Mouse (Mus musculus): Measurements from ENCODE around the gene Hinfp. TPM values are rescaled to one million over a fixed set of nuclear protein-coding genes. Genes with fewer than 3 reads are reported as not detected.
A peak's percentile ranks its signal among the peaks of the same experiment; 100 is the strongest.
"Not testable (repeated sequence)": the region's sequence is repeated elsewhere in the genome, so short reads cannot be mapped to it uniquely, and the experiment has no call there.

Hinfp gene
- polyA plus RNA-seq, 1 experiment from 2014 or later, result 10.0 TPM

DNA sequence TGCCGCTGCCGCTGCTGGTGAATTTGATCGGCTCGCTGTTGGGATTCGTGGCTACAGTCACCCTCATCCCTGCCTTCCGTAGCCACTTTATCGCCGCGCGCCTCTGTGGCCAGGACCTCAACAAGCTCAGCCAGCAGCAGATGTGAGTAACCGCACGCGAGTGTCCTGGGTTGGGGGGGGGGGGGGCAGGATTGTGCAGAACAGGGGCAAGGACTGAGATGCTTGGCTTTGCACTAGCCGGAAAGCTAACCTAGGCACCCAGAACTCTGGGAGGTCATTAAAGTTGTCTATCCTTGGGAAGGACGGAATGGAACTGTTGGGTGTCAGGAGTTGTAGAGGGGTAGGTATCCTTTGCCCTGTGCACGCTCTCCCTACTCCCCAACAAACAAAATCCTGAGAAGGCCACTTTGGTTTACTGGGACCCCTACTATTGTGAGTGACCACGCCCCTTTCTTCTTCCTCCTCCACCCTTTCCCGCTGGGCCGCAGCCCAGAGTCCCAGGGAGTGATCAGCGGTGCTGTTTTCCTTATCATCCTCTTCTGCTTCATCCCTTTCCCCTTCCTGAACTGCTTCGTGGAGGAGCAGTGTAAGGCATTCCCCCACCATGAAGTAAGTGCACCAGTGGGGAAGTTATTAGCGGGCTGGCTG is 21.7 kb upstream of the Hinfp start:
- peak; percentile 48 for DNase-seq (ENCODE audit: low spot score)
- WGBS, result under 1% methylated on average over 22 of the region's 22 CpGs
- Histone ChIP-seq H3K27me3 (replicated peaks; ENCODE audit: insufficient read depth, low read length) (no peaks in the 10 kb centered on the region), H3K4me2 (replicated peaks; ENCODE audit: low read depth, low read length) (peak overlapping the region; percentile 83), H3K9ac (replicated peaks; ENCODE audit: low read depth) (peak overlapping the region; percentile 73), H3K36me3 (ENCODE audit: insufficient read depth, low read length) (no peaks in the 10 kb centered on the region; the same call in 1 of the 2 replicates), H3K9me3 (ENCODE audit: low read length) (no peaks in the 10 kb centered on the region), H3K27ac (ENCODE audit: low read length) (peak overlapping the region; percentile 91), H3K4me1 (ENCODE audit: insufficient read depth, low read depth, low read length) (no peaks in the 10 kb centered on the region), H3K4me3 (ENCODE audit: low read depth, low read length) (peak overlapping the region; percentile 69)
- peak; percentile 20 for ATAC-seq
- TF ChIP-seq EP300 (IDR thresholded peaks at IDR 0.05), result no peak; the same call in 1 of the 2 replicates
- TF ChIP-seq CTCF (IDR thresholded peaks at IDR 0.05), result no peak

DNA sequence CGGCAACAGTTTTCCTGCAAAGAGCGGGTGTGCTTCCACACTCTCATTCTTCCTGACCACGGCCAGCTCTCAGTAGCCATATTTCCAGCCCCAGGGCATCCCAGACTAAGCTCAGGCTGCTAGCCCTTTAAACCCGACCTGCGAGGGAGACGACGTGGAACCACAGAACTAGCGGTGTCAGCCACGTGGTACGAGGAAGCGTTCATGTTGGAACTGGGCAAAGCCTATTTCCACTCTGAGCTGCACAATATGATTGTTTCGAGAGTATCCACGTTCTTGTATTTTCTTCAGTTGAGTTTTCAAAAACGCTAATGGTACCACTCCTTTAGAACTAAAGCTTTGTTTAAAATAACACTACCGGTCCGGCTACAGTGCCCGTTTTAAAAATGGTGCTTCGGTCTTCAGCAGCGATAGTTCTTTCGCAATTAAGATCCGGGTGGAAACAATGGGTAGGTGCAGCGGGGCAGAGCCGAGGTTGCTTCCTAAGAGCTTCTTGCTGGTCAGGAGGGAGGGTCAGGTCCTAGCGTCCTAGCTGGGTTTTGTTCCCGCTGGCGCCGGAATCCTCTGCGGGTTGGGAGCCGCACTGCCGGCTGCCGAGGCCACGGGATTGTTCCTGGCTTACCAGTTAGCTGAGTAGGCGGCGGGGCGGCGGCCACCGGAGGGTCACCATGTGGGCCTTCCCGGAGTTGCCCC is 21.0 kb upstream of the Hinfp start:
- H3K27ac ChIP-seq (ENCODE audit: low read length), result peak overlapping the region; percentile 91
- DNase-seq (ENCODE audit: low spot score) (peak; percentile 95), ATAC-seq (peak; percentile 95)
- H3K4me2 ChIP-seq (replicated peaks; ENCODE audit: low read depth, low read length), result peak overlapping the region; percentile 83
- peak overlapping the region; percentile 73 for H3K9ac ChIP-seq (replicated peaks; ENCODE audit: low read depth)
- no peaks in the 10 kb centered on the region for H3K4me1 ChIP-seq (ENCODE audit: insufficient read depth, low read depth, low read length)
- H3K9me3 ChIP-seq (ENCODE audit: low read length), result no peaks in the 10 kb centered on the region
- WGBS, result under 1% methylated on average over 38 of the region's 38 CpGs
- peak overlapping the region; percentile 69 for H3K4me3 ChIP-seq (ENCODE audit: low read depth, low read length)
- H3K27me3 ChIP-seq (replicated peaks; ENCODE audit: insufficient read depth, low read length), result no peaks in the 10 kb centered on the region
- no peaks in the 10 kb centered on the region; the same call in 1 of the 2 replicates for H3K36me3 ChIP-seq (ENCODE audit: insufficient read depth, low read length)
- TF ChIP-seq CTCF (IDR thresholded peaks at IDR 0.05) (no peak; the same call in 1 of the 2 replicates), EP300 (IDR thresholded peaks at IDR 0.05) (peak; percentile 49; the same call in 1 of the 2 replicates)

DNA sequence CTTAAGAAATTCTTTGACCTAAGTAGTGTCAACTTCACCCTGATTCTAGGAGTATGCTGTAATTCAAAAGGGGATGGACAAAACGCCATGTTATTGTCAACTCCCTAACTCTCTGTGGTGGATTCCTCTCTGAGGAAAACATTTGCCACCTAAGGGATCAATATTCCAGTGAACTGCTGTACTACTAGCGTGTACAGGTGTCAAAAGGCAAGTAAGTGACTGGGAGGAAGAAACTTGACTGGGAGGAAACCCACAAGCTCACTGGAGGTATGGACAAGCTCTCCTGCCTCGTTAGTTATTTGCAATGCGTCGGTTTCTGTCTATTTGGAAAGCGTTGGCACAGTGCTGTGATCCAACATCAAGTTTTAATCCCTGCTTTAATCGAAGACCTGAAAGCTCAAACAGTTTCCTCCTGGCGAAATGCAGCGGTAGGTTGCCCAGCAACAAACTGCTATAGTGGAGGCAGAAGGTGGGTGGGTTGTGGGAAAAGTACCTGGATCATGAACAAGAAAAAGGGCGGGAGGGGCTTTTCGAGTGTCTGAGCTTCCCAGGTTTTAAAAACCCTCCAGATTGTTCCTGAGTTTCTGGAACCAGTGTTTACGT is 20.4 kb upstream of the Hinfp start, which contains the start of gene Dpagt1:
Dpagt1 (plus strand) TSS at position 252 of the 603 bp plus-strand sequence.
- Histone ChIP-seq H3K27me3 (replicated peaks; ENCODE audit: insufficient read depth, low read length) (no peaks in the 10 kb centered on the region), H3K4me1 (ENCODE audit: insufficient read depth, low read depth, low read length) (peaks cover 2% of the 10 kb centered on the region; the same call in 1 of the 2 replicates), H3K36me3 (ENCODE audit: insufficient read depth, low read length) (no peaks in the 10 kb centered on the region), H3K4me3 (ENCODE audit: low read depth, low read length) (peak within 1 kb of the TSS; percentile 69), H3K4me2 (replicated peaks; ENCODE audit: low read depth, low read length) (peak within 1 kb of the TSS; percentile 83), H3K27ac (ENCODE audit: low read length) (peak within 1 kb of the TSS; percentile 91), H3K9me3 (ENCODE audit: low read length) (no peaks in the 10 kb centered on the region), H3K9ac (replicated peaks; ENCODE audit: low read depth) (peak within 1 kb of the TSS; percentile 73)
- DNase-seq (ENCODE audit: low spot score) (no peak), ATAC-seq (peak; percentile 7)
- WGBS, result 2% methylated on average over 12 of the region's 12 CpGs
- TF ChIP-seq EP300 (IDR thresholded peaks at IDR 0.05), result no peak
- no peak for TF ChIP-seq CTCF (IDR thresholded peaks at IDR 0.05)

DNA sequence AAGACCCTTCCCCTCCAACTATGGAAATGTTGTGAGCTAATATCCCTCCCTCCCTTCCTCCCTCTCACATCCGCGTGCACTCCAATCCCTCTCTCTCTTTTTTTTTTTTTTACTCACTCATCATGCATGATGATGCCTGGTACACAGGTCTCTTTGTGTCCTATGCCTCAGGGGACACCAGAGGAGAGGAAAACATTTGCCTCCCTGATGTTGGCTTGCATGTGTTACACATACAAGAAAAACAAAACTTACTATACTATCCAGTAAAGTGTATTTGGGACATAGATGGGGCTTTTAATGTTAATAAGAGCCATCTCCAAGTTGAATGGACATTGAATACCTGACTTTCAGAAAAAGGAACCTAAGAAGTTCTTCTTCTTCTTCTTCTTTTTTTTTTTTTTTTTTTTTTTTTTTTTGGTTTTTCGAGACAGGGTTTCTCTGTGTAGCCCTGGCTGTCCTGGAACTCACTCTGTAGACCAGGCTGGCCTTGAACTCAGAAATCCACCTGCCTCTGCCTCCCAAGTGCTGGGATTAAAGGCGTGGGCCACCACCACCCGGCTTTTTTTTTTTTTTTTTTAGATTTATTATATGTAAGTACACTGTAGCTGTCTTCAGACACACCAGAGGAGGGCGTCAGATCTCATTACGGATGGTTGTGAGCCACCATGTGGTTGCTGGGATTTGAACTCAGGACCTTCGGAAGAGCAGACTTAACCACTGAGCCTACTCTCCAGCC is 19.7 kb upstream of the Hinfp start:
- DNase-seq (ENCODE audit: low spot score), result not testable (repeated sequence)
- WGBS, result 56% methylated on average over 7 of the region's 8 CpGs
- 0 out of 2 replicates have a peak, but pooled peaks have one; percentile 2 for TF ChIP-seq CTCF (IDR thresholded peaks at IDR 0.05)

DNA sequence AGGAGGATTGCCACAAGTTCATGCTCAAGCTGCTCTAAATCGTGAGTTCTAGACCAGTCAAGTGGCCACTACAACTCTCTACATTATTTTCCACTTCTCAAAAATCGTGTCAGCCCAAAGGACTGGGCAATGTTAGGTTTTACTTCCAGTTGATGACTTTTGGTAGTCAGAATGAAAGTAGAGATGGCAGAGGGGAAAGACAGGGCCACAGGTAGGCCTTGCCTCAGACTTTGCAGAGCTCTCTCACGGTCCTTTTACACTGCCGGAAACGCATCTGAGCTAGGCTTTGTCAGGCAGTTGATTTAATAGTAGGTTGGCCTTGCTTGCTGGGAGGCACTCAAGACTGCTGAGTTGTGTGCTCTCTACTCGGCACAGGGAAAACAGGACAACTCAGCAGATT is 18.7 kb upstream of the Hinfp start:
- TF ChIP-seq EP300 (IDR thresholded peaks at IDR 0.05) (no peak), CTCF (IDR thresholded peaks at IDR 0.05) (no peak)
- H3K9me3 ChIP-seq (ENCODE audit: low read length), result no peaks in the 10 kb centered on the region

More for the DNA sequence above, 19.7 kb upstream of the Hinfp start:
- H3K27me3 ChIP-seq (replicated peaks; ENCODE audit: insufficient read depth, low read length); H3K36me3 ChIP-seq (ENCODE audit: insufficient read depth, low read length); H3K9me3 ChIP-seq (ENCODE audit: low read length); H3K4me1 ChIP-seq (ENCODE audit: insufficient read depth, low read depth, low read length); ATAC-seq; H3K4me3 ChIP-seq (ENCODE audit: low read depth, low read length): not testable (repeated sequence)
- Histone ChIP-seq H3K4me2 (replicated peaks; ENCODE audit: low read depth, low read length) (0 out of 2 replicates have a peak overlapping the region, but pooled peaks have one; percentile 83), H3K27ac (ENCODE audit: low read length) (peak overlapping the region; percentile 91), H3K9ac (replicated peaks; ENCODE audit: low read depth) (0 out of 2 replicates have a peak overlapping the region, but pooled peaks have one; percentile 46)

More for the DNA sequence above, 18.7 kb upstream of the Hinfp start:
- Histone ChIP-seq H3K4me3 (ENCODE audit: low read depth, low read length) (no peak overlapping the region), H3K27me3 (replicated peaks; ENCODE audit: insufficient read depth, low read length) (no peaks in the 10 kb centered on the region), H3K9ac (replicated peaks; ENCODE audit: low read depth) (no peak overlapping the region), H3K27ac (ENCODE audit: low read length) (no peak overlapping the region), H3K4me1 (ENCODE audit: insufficient read depth, low read depth, low read length) (peaks cover 7% of the 10 kb centered on the region), H3K36me3 (ENCODE audit: insufficient read depth, low read length) (no peaks in the 10 kb centered on the region), H3K4me2 (replicated peaks; ENCODE audit: low read depth, low read length) (no peak overlapping the region)
- no peak for ATAC-seq
- 65% methylated on average over 6 of the region's 6 CpGs for WGBS
- DNase-seq (ENCODE audit: low spot score), result no peak

All from lung, postnatal 0 days (tissue).